Mouse (Mus musculus): ENCODE results near the gene Ldb2. TPM values are rescaled to one million over a fixed set of nuclear protein-coding genes. Genes with fewer than 3 reads are reported as not detected.

Ldb2 gene
- polyA plus RNA-seq, 1 experiment, result not detected

DNA sequence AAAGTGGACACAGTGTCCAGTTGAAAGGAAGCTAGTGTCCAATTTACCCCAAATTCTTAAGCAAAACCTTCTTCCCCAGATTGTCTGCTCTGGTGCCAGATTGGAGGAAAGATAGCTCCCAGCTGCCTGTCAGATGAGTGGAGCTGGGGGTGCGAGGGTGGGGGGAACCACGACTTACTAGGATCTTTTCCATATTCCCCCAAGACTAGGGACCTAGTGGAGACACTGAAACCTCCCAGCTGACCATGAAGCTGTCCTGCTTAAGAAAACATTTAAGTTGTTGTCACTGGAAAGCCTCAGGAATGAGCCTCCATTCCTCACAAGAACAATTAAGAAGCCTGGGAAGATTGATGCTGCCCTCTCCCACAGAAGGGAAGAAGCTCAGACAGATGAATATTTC, 129.1 kb downstream of the Ldb2 start:
- no peaks in the 10 kb centered on the region for H3K4me1 ChIP-seq (ENCODE audit: control insufficient read depth)
- no peaks in the 10 kb centered on the region for H3K9me3 ChIP-seq (ENCODE audit: control insufficient read depth, low read length)
- no peaks in the 10 kb centered on the region for H3K36me3 ChIP-seq (ENCODE audit: control insufficient read depth)
- no peaks in the 10 kb centered on the region for H3K27me3 ChIP-seq (ENCODE audit: control insufficient read depth)
- TF ChIP-seq TAL1 (IDR thresholded peaks at IDR 0.05; ENCODE audit: low read length), result no peak
- H3K4me3 ChIP-seq (replicated peaks), result no peak overlapping the region

DNA sequence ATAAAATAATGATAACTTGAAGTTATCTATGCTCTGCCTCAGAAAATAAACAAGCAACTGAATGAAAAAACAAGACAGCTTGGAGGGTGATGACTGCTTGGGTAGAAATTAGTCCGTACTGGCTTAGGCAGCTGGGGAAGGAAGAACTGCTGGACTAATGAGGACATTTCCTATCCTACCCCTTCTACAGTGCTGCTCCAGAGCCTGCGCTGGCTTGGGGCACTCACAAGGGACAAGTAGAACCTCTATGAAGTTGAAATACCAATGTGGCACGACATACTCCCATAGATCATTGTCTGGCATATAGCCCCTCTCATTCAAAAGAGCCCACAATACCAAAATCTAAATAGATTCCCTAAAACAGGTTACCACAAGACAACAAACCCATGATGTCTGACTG, 131.6 kb downstream of the Ldb2 start:
- H3K27me3 ChIP-seq (ENCODE audit: control insufficient read depth), result no peaks in the 10 kb centered on the region
- no peaks in the 10 kb centered on the region for H3K4me1 ChIP-seq (ENCODE audit: control insufficient read depth)
- TF ChIP-seq TAL1 (IDR thresholded peaks at IDR 0.05; ENCODE audit: low read length) (no peak), GATA1 (IDR thresholded peaks at IDR 0.05; ENCODE audit: low read length) (no peak)
- H3K9me3 ChIP-seq (ENCODE audit: control insufficient read depth, low read length), result no peaks in the 10 kb centered on the region
- no peak overlapping the region for H3K4me3 ChIP-seq (replicated peaks)
- H3K36me3 ChIP-seq (ENCODE audit: control insufficient read depth), result no peaks in the 10 kb centered on the region

DNA sequence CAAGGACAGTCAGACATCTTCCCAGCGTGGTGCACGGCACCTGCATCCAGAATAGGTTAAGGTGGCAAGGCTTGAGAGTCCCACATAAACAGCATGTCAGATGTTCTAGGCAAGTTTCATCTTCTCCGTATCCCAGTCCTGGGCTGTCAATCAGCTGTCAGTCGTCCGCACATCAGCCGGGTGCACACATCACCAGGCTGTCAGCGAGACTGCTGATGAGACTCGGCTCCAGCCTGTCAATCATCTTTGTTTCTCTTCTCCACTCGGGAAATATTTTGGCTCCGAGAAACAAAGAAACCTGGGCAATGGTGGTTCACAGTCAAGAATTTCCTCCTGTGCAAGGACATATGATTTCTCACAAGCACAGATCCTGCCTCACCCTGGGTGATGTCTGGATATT, 132.1 kb downstream of the Ldb2 start:
- no peak overlapping the region for H3K4me3 ChIP-seq (replicated peaks)
- TF ChIP-seq GATA1 (IDR thresholded peaks at IDR 0.05; ENCODE audit: low read length), result no peak
- no peak for TF ChIP-seq TAL1 (IDR thresholded peaks at IDR 0.05; ENCODE audit: low read length)
- H3K27me3 ChIP-seq (ENCODE audit: control insufficient read depth), result no peaks in the 10 kb centered on the region
- no peaks in the 10 kb centered on the region for H3K9me3 ChIP-seq (ENCODE audit: control insufficient read depth, low read length)
- H3K36me3 ChIP-seq (ENCODE audit: control insufficient read depth), result no peaks in the 10 kb centered on the region
- H3K4me1 ChIP-seq (ENCODE audit: control insufficient read depth), result no peaks in the 10 kb centered on the region

DNA sequence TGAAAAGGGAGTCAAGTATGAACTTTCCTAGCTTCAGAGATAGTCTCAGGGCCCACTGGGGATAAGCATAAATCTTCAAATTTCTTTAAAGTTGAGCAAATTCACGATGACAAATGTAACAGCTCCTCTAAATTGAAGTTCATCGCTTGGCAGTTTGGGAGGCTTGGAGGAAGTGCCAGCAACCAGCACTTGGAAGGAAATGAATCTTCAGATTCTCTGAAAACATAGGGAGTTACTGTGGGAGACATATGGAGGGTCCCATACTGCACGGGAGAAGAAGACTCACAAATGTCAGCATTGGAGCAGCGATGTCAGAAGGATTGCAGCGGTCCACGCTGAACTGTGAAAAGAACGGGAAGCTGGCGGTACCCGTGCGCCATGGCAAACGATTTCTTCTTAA, 139.8 kb downstream of the Ldb2 start:
- Histone ChIP-seq H3K4me1 (ENCODE audit: control insufficient read depth) (no peaks in the 10 kb centered on the region), H3K9me3 (ENCODE audit: control insufficient read depth, low read length) (no peaks in the 10 kb centered on the region), H3K36me3 (ENCODE audit: control insufficient read depth) (no peaks in the 10 kb centered on the region), H3K4me3 (replicated peaks) (no peak overlapping the region), H3K27me3 (ENCODE audit: control insufficient read depth) (no peaks in the 10 kb centered on the region)
- TF ChIP-seq TAL1 (IDR thresholded peaks at IDR 0.05; ENCODE audit: low read length), result no peak
- TF ChIP-seq GATA1 (IDR thresholded peaks at IDR 0.05; ENCODE audit: low read length), result no peak

DNA sequence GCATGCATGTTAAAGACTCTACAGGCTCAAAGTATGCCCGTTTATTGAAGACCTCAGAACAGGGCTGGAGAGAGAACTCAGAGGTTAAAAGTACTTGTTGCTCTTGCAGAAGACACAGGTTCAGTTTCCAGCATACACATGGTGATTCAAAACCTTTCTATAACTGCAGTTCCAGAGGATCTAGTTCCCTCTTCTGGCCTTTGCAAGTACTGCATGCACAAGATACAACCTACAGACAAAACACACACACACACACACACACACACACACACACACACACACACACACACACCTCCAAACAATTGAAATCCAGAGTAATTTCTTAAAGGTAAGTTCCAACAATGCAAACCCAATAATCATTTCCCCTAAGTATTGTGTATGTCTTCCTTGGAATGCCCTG, 142.8 kb downstream of the Ldb2 start:
- Histone ChIP-seq H3K4me3 (replicated peaks) (no peak overlapping the region), H3K27me3 (ENCODE audit: control insufficient read depth) (no peaks in the 10 kb centered on the region), H3K9me3 (ENCODE audit: control insufficient read depth, low read length) (no peaks in the 10 kb centered on the region), H3K36me3 (ENCODE audit: control insufficient read depth) (no peaks in the 10 kb centered on the region), H3K4me1 (ENCODE audit: control insufficient read depth) (no peaks in the 10 kb centered on the region)
- TF ChIP-seq TAL1 (IDR thresholded peaks at IDR 0.05; ENCODE audit: low read length), result no peak
- TF ChIP-seq GATA1 (IDR thresholded peaks at IDR 0.05; ENCODE audit: low read length), result no peak

DNA sequence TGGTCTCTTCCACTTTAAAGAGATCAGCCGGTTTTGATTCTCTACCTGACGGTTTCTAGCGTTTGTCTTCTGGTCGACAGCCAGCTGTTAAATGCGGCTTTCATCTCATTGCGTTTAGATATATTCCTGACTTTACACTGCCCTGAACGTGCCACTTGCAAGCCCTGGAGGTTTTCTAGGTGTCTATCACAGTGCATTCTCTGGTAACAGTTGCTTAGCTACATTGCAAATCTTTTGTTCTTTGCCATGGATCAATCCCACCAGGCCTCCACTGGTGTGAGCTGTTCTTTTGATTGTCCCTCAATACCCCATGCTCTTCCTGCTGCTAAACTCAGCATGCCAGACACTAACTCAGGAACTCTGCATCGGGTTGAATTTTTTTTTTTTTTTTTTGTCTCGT, 145.1 kb downstream of the Ldb2 start:
- Histone ChIP-seq H3K36me3 (ENCODE audit: control insufficient read depth) (no peaks in the 10 kb centered on the region), H3K4me1 (ENCODE audit: control insufficient read depth) (no peaks in the 10 kb centered on the region), H3K27me3 (ENCODE audit: control insufficient read depth) (no peaks in the 10 kb centered on the region), H3K9me3 (ENCODE audit: control insufficient read depth, low read length) (no peaks in the 10 kb centered on the region), H3K4me3 (replicated peaks) (no peak overlapping the region)
- TF ChIP-seq TAL1 (IDR thresholded peaks at IDR 0.05; ENCODE audit: low read length), result no peak
- no peak for TF ChIP-seq GATA1 (IDR thresholded peaks at IDR 0.05; ENCODE audit: low read length)

DNA sequence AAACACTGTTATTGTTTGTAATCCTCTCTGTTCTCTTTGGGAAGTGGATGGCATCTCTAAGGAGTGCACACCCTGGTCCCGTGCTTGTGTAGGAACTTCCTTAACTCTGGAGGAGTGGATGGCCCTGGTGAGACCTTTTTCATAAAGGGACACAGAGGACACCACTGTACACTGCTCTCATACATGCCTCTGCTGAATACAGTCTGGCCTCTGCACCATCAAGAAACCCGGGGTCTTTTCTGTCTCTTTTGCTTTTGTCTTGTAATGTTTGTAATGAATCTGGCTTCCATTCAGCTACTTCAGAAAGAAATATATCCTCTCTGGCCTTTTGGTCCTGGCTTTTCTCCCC, 152.7 kb downstream of the Ldb2 start:
- Histone ChIP-seq H3K4me1 (ENCODE audit: control insufficient read depth) (no peaks in the 10 kb centered on the region), H3K9me3 (ENCODE audit: control insufficient read depth, low read length) (no peaks in the 10 kb centered on the region), H3K27me3 (ENCODE audit: control insufficient read depth) (no peaks in the 10 kb centered on the region), H3K4me3 (replicated peaks) (no peak overlapping the region), H3K36me3 (ENCODE audit: control insufficient read depth) (no peaks in the 10 kb centered on the region)
- no peak for TF ChIP-seq TAL1 (IDR thresholded peaks at IDR 0.05; ENCODE audit: low read length)
- TF ChIP-seq GATA1 (IDR thresholded peaks at IDR 0.05; ENCODE audit: low read length), result no peak

DNA sequence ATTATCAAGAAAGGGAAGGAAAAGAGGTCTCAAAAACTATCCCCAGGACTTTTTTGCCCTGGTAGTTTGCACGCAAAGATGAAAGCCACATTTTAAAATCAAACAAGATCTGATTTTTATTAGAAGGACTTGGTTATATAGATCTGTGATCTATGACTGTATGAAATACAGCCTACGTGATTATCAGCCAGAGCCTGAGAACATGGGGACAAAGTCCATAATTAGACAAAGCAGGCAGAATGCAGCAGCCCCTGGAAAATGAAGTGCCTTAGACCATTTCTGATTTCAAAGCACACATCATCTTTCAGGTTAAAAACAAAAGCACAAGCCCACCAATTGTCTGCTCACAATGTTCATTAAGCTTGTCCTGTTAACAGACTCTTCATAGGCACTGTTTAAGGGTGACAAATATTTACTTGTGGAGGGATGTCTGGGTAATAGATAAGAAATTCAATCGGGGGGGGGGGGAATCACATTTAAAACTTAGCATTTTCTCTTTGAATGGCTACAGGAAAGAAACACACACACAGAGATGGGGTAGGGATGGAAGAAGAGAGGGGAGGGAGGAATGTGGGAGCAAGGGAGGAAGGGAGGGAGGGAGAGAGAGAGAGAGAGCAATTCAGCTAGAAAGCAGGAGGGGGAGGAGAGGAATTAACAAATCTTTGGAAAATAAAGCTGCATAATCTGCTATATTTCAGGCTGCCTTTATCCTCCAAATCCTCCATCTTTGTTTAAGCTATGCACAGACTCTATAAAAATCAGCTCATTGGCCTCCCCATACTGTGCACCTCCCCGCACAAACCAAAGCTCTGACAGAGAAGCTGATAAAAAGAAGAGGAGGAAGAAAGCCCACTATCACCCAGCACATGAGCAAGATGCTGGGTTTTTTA, 153.3 kb downstream of the Ldb2 start:
- no peak overlapping the region for H3K4me3 ChIP-seq (replicated peaks)
- H3K9me3 ChIP-seq (ENCODE audit: control insufficient read depth, low read length), result no peaks in the 10 kb centered on the region
- no peaks in the 10 kb centered on the region for H3K36me3 ChIP-seq (ENCODE audit: control insufficient read depth)
- H3K4me1 ChIP-seq (ENCODE audit: control insufficient read depth), result no peaks in the 10 kb centered on the region
- TF ChIP-seq GATA1 (IDR thresholded peaks at IDR 0.05; ENCODE audit: low read length) (no peak), TAL1 (IDR thresholded peaks at IDR 0.05; ENCODE audit: low read length) (no peak)
- H3K27me3 ChIP-seq (ENCODE audit: control insufficient read depth), result no peaks in the 10 kb centered on the region

DNA sequence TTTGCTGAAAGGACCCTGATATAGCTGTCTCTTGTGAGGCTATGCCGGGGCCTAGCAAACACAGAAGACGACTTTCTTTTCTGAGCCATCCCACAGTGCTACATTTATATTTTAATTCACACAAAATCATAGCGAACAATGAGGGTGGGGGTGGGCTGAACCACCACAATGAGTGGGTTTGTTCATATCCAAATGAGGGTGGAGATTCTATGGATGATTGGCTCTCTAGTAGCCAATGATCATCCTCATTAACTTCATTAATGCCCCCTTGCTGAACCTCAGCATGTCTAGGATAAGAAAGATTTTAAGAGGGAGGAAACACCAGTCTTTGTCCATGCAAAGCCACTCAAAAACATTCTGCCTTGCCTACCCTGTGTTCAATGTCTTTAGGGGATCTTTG, 156.4 kb downstream of the Ldb2 start:
- Histone ChIP-seq H3K4me1 (ENCODE audit: control insufficient read depth) (no peaks in the 10 kb centered on the region), H3K4me3 (replicated peaks) (no peak overlapping the region), H3K9me3 (ENCODE audit: control insufficient read depth, low read length) (no peaks in the 10 kb centered on the region), H3K36me3 (ENCODE audit: control insufficient read depth) (no peaks in the 10 kb centered on the region), H3K27me3 (ENCODE audit: control insufficient read depth) (no peaks in the 10 kb centered on the region)
- TF ChIP-seq GATA1 (IDR thresholded peaks at IDR 0.05; ENCODE audit: low read length) (no peak), TAL1 (IDR thresholded peaks at IDR 0.05; ENCODE audit: low read length) (no peak)

DNA sequence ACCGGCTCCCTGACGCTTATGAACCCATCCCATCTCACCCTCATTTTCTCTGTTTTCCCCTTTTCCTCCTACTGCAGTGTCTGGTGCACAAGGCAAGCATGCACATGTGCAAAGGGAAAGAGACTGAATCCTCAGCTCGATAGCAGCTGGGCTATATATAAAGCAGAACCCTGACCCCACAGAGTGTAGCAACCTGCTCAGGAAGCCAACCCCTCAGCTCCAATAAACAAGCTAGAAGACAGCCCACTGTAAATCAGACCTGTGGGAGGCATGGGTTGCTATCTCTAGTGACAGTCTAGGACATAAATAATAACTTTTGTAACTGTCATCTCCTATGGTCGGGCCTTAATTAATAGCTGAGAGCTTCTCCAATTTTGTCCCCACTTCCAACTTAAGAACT, 158.4 kb downstream of the Ldb2 start:
- no peaks in the 10 kb centered on the region for H3K27me3 ChIP-seq (ENCODE audit: control insufficient read depth)
- no peaks in the 10 kb centered on the region for H3K36me3 ChIP-seq (ENCODE audit: control insufficient read depth)
- TF ChIP-seq TAL1 (IDR thresholded peaks at IDR 0.05; ENCODE audit: low read length) (no peak), GATA1 (IDR thresholded peaks at IDR 0.05; ENCODE audit: low read length) (no peak)
- no peak overlapping the region for H3K4me3 ChIP-seq (replicated peaks)
- H3K9me3 ChIP-seq (ENCODE audit: control insufficient read depth, low read length), result no peaks in the 10 kb centered on the region
- H3K4me1 ChIP-seq (ENCODE audit: control insufficient read depth), result no peaks in the 10 kb centered on the region
